Mouse (Mus musculus) brain, embryonic 18.5 days (tissue): Measurements from ENCODE around the gene Apobec3.
"Not testable (repeated sequence)": the region's sequence is repeated elsewhere in the genome, so short reads cannot be mapped to it uniquely, and the experiment has no call there.

Source experiments
- DNase-seq: peaks from one replicate; pipeline ENCODE4 v3.0.0-alpha.2; 2012; ENCODE audit warnings: low read depth, low spot score

Gene Apobec3

DNA sequence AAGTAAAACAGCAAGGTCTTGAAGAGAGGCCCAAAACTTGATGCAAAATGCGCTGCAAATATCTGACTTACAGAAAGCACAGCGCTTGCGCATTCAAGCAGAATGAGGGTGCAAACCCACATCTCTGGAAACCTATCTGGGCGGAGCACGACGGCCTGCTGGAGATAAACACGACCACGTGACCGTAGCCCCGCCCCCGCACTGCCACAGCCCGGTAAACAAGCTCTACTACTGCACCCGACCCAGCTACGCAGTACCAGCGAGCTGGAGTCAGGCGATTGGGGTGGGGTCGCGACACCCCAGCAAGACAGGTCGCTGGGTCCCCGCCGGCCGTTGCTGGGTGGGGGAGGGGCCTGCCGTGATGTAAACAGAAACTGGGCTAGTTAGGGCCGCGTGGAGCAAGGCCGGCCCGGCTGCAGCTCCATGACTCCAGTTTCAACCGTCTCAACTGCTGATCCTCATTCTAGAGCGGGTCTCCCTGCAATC, 36.2 kb downstream of the Apobec3 start:
- DNase-seq: no peak

DNA sequence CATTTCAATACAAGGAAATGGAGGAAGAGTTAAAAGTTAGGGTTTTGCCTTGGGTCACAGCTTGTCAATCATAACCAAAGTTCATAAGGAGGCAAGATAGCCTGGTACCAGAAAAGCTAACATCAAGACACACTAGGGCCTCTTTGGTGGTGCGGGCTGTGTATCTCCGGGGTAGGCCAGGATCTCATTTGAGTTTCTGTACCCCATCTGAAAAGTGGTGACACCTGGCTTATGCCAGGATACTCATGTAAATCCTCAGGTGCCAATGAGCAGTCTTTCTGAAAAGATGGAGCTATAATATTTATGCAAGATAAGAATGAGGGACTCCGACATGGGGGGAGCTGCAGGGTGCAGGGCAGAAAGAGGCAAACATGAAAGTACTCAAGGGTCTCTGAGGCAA, 36.9 kb downstream of the Apobec3 start:
- DNase-seq: no peak

- no peak for DNase-seq
Observed at GRCm38 (mm10) chr15:79928736-79929135, 37.3 kb downstream of the Apobec3 start.

- no peak for DNase-seq
Observed at GRCm38 (mm10) chr15:79929734-79930133, 38.3 kb downstream of the Apobec3 start.

- DNase-seq: no peak
Observed at GRCm38 (mm10) chr15:79931496-79932141, 40.2 kb downstream of the Apobec3 start.

DNA sequence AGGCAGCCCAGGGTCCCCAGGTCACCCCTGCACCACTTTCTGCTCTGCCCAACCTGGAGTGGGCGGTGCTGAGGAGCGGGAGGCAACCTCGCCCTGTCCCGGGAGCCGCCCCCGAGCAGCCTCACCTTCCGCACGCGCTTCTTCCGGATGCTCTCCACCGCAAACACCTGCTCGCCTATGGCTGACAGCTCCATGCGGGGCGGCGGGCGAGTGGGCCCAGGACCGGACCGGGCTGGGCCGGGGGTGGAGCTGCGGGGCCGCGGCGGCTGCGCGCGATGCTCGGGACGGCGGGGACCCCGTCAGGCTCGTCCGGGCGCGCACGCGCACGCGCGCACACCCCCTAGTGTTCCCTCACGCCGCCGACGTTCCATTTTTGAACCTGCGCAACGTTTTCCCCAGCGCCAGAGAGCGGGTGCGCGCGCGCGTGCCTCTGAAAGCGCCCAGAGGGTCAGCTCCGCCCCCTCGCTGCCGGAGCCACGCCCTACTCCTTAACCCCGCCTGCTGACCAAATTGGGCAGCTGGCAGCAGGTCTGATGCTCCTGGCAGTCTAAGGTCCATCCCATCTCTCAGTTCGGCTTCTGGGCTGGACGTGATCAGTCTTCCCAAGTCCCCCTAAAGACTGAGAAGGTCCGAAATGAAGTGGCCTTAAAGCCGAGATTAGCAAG, 41.0 kb downstream of the Apobec3 start:
- no peak for DNase-seq

GRCm38 (mm10) chr15:79933052-79933669, 41.7 kb downstream of the Apobec3 start:
- DNase-seq: no peak

GRCm38 (mm10) chr15:79933670-79934514, 42.4 kb downstream of the Apobec3 start:
- no peak for DNase-seq

- no peak for DNase-seq
Observed at GRCm38 (mm10) chr15:79934776-79935175, 43.3 kb downstream of the Apobec3 start.

DNA sequence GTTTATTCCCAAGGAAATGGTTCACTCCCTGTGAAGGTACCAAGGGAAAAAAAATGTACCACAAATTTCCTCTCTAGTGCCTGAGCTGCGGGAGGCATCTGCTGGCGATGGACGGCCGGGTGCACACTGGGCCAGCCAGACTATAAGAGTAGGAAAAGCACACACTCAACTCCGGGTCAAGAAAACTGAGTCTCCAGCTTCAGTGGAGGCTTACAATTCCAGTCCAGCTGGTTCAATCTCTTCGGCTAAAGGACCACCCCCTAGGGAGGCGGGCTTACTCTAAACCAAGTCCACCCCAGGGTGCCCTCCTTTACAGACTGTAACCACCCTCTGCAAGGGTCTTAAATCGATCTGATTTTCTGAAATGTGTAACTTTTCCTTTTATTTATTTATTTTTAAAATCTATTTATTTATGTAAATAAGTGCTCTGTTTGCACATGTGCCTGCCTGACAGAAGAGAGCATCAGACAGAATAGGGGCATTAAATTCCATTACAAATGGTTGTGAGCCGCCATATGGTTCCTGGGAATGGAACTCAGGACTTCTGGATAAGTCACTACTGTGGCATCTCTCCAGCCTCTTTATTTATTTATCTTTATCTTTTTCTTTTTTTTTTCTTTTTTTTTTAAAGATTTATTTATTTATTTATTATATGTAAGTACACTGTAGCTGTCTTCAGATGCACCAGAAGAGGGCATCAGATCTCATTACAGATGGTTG, 44.4 kb downstream of the Apobec3 start:
- no peak for DNase-seq

GRCm38 (mm10) chr15:79936374-79936751, 44.9 kb downstream of the Apobec3 start:
- no peak for DNase-seq

DNA sequence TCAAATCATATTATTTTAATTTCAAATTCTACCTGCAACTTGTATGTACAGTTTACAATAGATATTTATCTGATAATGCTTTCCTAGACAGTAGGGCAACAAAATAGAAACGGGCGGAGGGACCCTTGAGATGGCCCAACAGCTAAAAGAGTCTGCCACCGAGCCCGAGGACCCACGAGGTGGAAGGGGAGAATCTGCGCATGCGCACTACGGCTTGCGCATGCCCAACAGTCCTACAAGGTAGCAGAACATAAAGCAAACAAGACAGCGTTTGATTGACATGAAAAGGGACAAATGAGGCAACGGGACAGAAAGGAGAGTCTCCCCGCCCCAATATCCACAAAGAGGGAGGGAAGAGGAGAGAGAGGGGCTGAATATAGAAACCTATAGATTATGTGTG, 47.6 kb downstream of the Apobec3 start:
- no peak for DNase-seq

DNA sequence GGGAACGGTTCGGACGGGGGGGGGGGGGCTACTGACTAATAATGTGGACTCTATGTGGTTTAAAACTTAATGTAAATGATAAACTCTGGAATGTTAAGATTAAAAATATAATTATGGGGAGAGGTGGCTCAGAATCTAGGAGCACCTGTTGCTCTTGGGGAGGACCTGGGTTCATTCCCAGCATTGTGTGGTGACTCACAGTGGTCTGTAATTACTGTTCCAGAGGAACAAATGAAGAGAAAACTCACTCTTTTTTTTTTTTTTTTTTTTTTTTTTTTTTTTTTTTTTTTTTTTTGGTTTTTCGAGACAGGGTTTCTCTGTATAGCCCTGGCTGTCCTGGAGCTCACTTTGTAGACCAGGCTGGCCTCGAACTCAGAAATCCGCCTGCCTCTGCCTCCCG, 48.0 kb downstream of the Apobec3 start:
- DNase-seq: not testable (repeated sequence)

- no peak for DNase-seq
Observed at GRCm38 (mm10) chr15:79939913-79940312, 48.5 kb downstream of the Apobec3 start.

- DNase-seq: no peak
Observed at GRCm38 (mm10) chr15:79940932-79941331, 49.5 kb downstream of the Apobec3 start.

DNA sequence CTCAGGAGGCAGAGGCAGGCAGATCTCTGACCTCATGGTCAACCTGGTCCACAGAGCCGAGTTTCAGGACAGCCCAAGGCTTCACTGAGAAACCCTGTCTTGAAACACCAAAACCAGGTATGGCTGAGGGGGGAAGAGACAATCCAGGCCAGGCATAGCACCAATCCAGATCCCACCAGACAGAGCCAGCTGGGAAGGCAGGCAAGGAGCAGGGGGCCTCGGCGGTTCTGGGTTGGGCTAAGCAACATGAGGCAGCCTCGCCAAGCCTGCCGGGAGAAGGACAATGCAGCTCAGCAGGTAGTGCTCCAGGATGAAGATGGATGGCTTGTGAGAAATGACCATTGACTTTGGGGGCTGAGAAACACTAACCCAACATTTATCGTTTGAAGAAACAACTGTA, 51.1 kb downstream of the Apobec3 start:
- no peak for DNase-seq

- DNase-seq: no peak
Observed at GRCm38 (mm10) chr15:79943584-79943983, 52.1 kb downstream of the Apobec3 start.

- no peak for DNase-seq
Observed at GRCm38 (mm10) chr15:79944948-79945347, 53.5 kb downstream of the Apobec3 start.

- DNase-seq: no peak
Observed at GRCm38 (mm10) chr15:79946022-79946421, 54.6 kb downstream of the Apobec3 start.

DNA sequence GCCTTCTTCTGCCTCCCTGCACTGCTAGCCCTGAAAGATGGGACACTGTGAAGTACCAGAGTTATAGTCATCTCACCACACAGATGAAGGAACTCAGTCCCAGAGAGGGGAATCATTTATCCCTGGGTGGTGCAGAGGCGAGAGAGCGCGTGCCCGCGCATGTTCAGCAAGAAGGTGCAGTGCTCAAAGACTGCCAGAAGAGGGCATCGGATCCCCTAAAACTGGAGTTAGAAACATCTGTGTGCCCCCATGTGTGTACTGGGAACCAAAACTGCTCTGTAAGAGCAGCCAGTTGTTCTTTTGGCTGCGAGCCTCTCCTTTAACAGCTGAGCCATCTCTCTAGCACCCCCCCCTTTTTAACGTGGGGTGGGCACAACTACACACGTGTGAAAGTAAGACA, 55.3 kb downstream of the Apobec3 start:
- no peak for DNase-seq

DNA sequence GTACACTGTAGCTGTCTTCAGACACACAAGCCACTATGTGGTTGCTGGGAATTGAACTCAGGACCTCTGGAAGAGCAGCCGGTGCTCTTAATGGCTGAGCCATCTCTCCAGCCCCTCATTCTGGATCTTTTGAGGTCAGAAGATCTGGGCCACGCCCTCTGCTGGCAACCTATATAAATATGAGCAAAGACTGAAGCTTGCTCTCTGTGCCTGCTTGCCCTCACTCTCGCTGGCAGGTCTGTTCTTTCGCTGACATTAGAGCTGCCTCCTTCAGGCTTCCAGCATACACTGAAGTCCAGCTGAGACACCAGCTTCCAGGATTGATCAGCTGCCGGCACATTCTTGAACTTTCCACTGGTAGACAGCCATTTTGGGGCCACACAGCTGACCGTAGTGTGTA, 56.2 kb downstream of the Apobec3 start:
- DNase-seq: no peak
